Mouse (Mus musculus) monocyte, adult 59 days (primary cell): ENCODE measurements around the gene Ubn2. TPM values are rescaled to one million over a fixed set of nuclear protein-coding genes. Genes with fewer than 3 reads are reported as not detected.

ENCODE experiments used
- total RNA-seq, 2 experiments: library from RNA; stranded (reverse); gene quantifications; one replicate each; pipeline ENCODE4 v1.2.4; 2023

The Ubn2 gene
- 10 to 100 TPM; 48.6 to 59.0 TPM for total RNA-seq

DNA sequence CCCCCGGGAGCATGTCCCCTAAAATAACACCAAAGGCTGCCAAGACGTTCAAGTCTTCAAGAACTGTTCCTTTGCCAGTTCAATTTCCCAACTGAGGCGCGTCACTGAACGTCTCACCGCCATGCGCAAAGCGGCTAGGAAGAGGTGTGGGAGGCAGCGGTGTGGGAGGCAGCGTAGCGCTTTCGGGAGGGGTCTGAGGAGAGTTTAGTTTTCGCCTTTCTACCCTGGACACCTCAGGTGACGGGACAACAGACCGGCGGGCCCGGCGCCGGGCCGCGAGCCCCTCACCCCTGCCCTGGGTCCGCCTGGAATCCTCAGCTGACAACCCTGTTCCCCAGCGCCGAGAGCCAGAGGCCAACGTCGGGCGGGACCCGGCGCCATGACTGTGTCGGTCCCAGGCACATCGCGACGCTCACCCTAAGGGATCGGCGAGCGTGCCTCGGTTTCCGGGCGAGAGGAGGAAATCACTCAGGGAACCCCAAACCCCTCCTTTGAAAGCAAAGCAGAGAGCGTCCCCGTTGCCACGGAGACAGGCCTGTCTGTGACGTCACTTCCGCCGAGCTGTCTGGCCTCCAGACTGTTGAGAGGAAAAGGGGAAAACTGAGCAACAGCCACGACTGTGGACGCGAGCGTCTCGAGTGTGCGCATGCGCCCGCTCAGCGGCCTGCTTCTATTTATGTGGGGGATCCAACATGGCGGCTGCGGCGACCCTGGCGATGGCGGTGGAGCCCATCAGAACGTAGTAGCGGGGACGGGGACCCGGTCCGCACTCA, at the start of gene Ubn2:
Gene Ubn2, plus strand, starts transcription at position 690 of the 773 bp plus-strand sequence.

GRCm38 (mm10) chr6:38533428-38534405, 100.0 kb downstream of the Ubn2 start, which contains the start of gene Fmc1:
Gene Fmc1, plus strand, starts transcription at chr6:38533502.

GRCm38 (mm10) chr6:38551062-38551988, 117.6 kb downstream of the Ubn2 start, which contains the start of gene Luc7l2:
Gene Luc7l2, plus strand, starts transcription at chr6:38551334.

Other genes with a start within 250 kb of the Ubn2 start
- not detected for gene D630045J12Rik, start 179.9 kb upstream of the Ubn2 start, total RNA-seq
- under 1 TPM; 0.58 to 0.71 TPM for gene Zc3hav1l, start 134.7 kb upstream of the Ubn2 start, total RNA-seq
- gene Zc3hav1, start 79.3 kb upstream of the Ubn2 start, total RNA-seq, result 100 to 1,000 TPM; 149 to 156 TPM
- gene Ttc26, start 52.5 kb upstream of the Ubn2 start, total RNA-seq, result not detected
- 10 to 100 TPM; 18.9 to 23.5 TPM for gene Fmc1, start 99.6 kb downstream of the Ubn2 start, total RNA-seq
- gene Luc7l2, start 117.4 kb downstream of the Ubn2 start, total RNA-seq, result 100 to 1,000 TPM; 288 to 330 TPM
- under 1 TPM; 0.49 to 0.73 TPM for gene Klrg2, start 203.3 kb downstream of the Ubn2 start, total RNA-seq
- gene Clec2l, start 229.1 kb downstream of the Ubn2 start, total RNA-seq, result under 1 TPM in 1 of 2 experiments, not detected in 1; 0.49 TPM